Comparison of ENCODE assay signal across 8 mouse cellular contexts in the genomic region with DNA sequence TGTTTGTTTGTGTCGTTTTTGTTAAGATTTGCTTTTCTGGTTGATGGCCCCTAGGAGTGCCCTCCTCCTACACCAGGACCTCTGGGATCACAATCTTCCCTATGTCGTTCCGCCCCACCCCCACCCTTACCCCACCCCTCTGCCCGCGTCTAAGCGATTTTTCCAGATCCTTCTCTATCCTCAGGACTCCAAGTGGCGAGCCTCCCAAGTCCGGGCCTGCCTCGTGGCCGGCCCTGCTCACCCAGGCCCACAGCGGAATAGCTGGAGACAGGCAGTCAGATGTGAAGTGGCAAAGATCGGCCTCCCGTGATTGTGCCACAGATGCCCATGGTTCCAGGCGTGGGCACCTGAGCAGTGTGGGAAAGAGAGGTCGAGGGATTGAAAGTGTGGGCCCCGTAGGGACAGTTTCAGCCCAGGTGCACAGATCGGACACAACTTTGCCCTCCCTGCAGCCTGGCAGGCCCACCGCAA. TPM values are rescaled to one million over a fixed set of nuclear protein-coding genes. Genes with fewer than 3 reads are reported as not detected.
DNase-seq lines count a peak whose midpoint lies in the region.

No protein-coding gene starts in this region.

- DNase-seq in adrenal gland, adult (ENCODE audit: inconsistent age in 2 of 2, low spot score in 1 of 2), result peak; percentile 54 to 76
- no peak for DNase-seq in adrenal gland, postnatal 10 days
- DNase-seq in urinary bladder, postnatal 25 days (ENCODE audit: low spot score), result peak; percentile 21
- DNase-seq in urinary bladder, postnatal 14 days (ENCODE audit: low spot score), result no peak
- peak; percentile 53 for DNase-seq in kidney, adult 18-20 months
- DNase-seq in ovary, postnatal 14 days (ENCODE audit: low spot score), result no peak
- DNase-seq in gastrocnemius, adult 8-10 months (ENCODE audit: low spot score in 2 of 2), result no peak

- H3K36me3 ChIP-seq in macrophage (ENCODE audit: inconsistent target), result peaks cover 14% of the 10 kb centered on the region; the same call in 1 of the 2 replicates

- 17% methylated on average over 18 of the region's 18 CpGs for WGBS in macrophage (ENCODE audit: missing documents)

- no peak overlapping the region for H3K27ac ChIP-seq in macrophage

- H3K4me3 ChIP-seq in macrophage (ENCODE audit: inconsistent target), result peak overlapping the region; percentile 37

- H3K79me2 ChIP-seq in macrophage (ENCODE audit: inconsistent target), result peaks cover 15% of the 10 kb centered on the region; the same call in 1 of the 2 replicates

RNA-seq across cellular contexts. Expression of a gene that starts 0.4 kb away (rescaled TPM):
- 100 to 1,000 TPM; 170 to 173 TPM for total RNA-seq in adrenal gland, postnatal 10 days (2021)
- 10 to 100 TPM in 4 of 26 experiments, 1 to 10 TPM in 22; 1.6 to 14.1 (median 5.4) TPM for total RNA-seq in macrophage (2018; cell fraction: chromatin; rRNA removed)
- total RNA-seq in macrophage (2018; cell fraction: cytosol; rRNA removed), result 10 to 100 TPM; 17.4 to 38.9 (median 30.6) TPM
- 10 to 100 TPM in 19 of 26 experiments, 1 to 10 TPM in 7; 6.1 to 37.3 (median 14.6) TPM for total RNA-seq in macrophage (2018; cell fraction: nucleus; rRNA removed)
- polyA plus RNA-seq in macrophage (2018), result 27.4 to 67.4 TPM (median 49.4 TPM) in 3 replicates
- 100 to 1,000 TPM; 113 to 133 (median 121) TPM for total RNA-seq in gastrocnemius, adult 8-10 months (2022)

RNA-seq across cellular contexts. Expression of a gene that starts 14.2 kb away (rescaled TPM):
- total RNA-seq in adrenal gland, postnatal 10 days (2021), result 10 to 100 TPM; 19.2 to 19.9 TPM
- total RNA-seq in macrophage (2018; cell fraction: chromatin; rRNA removed), result 10 to 100 TPM in 19 of 26 experiments, 1 to 10 TPM in 7; 5.1 to 36.1 (median 19.0) TPM
- 1 to 10 TPM; 1.9 to 8.0 (median 5.1) TPM for total RNA-seq in macrophage (2018; cell fraction: cytosol; rRNA removed)
- total RNA-seq in macrophage (2018; cell fraction: nucleus; rRNA removed), result 10 to 100 TPM in 13 of 26 experiments, 1 to 10 TPM in 13; 3.0 to 27.9 (median 10.4) TPM
- 3.9 to 5.2 TPM (median 5.2 TPM) in 3 replicates for polyA plus RNA-seq in macrophage (2018)
- 10 to 100 TPM in 3 of 4 experiments, 1 to 10 TPM in 1; 8.1 to 17.8 (median 16.6) TPM for total RNA-seq in gastrocnemius, adult 8-10 months (2022)

RNA-seq across cellular contexts. Expression of a gene that starts 39.8 kb away (rescaled TPM):
- 1 to 10 TPM; 3.0 to 4.7 TPM for total RNA-seq in adrenal gland, postnatal 10 days (2021)
- total RNA-seq in macrophage (2018; cell fraction: chromatin; rRNA removed), result not detected
- not detected for total RNA-seq in macrophage (2018; cell fraction: cytosol; rRNA removed)
- total RNA-seq in macrophage (2018; cell fraction: nucleus; rRNA removed), result not detected
- polyA plus RNA-seq in macrophage (2018), result not detected in 3 replicates
- total RNA-seq in gastrocnemius, adult 8-10 months (2022), result 1 to 10 TPM in 3 of 4 experiments, under 1 TPM in 1; 0.63 to 2.0 (median 1.3) TPM

Comparison
In these comparisons a context has a peak if more than half of its experiments do, and no peak if none do; other contexts are left out.
1. DNase-seq: peak in adrenal gland, adult (2 of 2), urinary bladder, postnatal 25 days (single experiment) and kidney, adult 18-20 months (single experiment); none in adrenal gland, postnatal 10 days (single experiment), urinary bladder, postnatal 14 days (single experiment), ovary, postnatal 14 days (single experiment) and gastrocnemius, adult 8-10 months (0 of 2).